Mouse (Mus musculus) intestine, postnatal 0 days (tissue): ENCODE measurements around the gene Med12l. TPM values are rescaled to one million over a fixed set of nuclear protein-coding genes. Genes with fewer than 3 reads are reported as not detected.

Experiments used
- ATAC-seq: fragments of 200-750 bp; cut with Nextera tagmentation; 2 replicates; pipeline ENCODE4 v1.8.0; 2017; ENCODE audit warnings: mild to moderate bottlenecking, moderate TSS enrichment, moderate library complexity
- H3K27ac ChIP-seq: fragments of 300-500 bp; sonication (generic); 2 replicates; pipeline ENCODE4 v1.5.1; 2014; ENCODE audit warnings: mild to moderate bottlenecking, low read depth, low read length, moderate library complexity
- H3K27me3 ChIP-seq: fragments of 300-500 bp; sonication (generic); replicated peaks from 2 replicates; pipeline ENCODE4 v1.6.1; 2014; ENCODE audit warnings: low read length, mixed read lengths; ENCODE audit not compliant: control insufficient read depth, insufficient read depth
- H3K36me3 ChIP-seq: fragments of 300-500 bp; sonication (generic); 2 replicates; pipeline ENCODE4 v1.6.1; 2014; ENCODE audit warnings: mild to moderate bottlenecking, moderate library complexity; ENCODE audit not compliant: control insufficient read depth, insufficient read depth
- H3K4me1 ChIP-seq: fragments of 300-500 bp; sonication (generic); replicated peaks from 2 replicates; pipeline ENCODE4 v1.6.1; 2014; ENCODE audit warnings: antibody characterized with exemption, low read length, mixed read lengths; ENCODE audit not compliant: control insufficient read depth, insufficient read depth
- H3K4me2 ChIP-seq: fragments of 300-500 bp; sonication (generic); replicated peaks from 2 replicates; pipeline ENCODE4 v1.6.1; 2014; ENCODE audit warnings: low read depth, mild to moderate bottlenecking, moderate library complexity
- H3K4me3 ChIP-seq: fragments of 300-500 bp; sonication (generic); 2 replicates; pipeline ENCODE4 v1.5.1; 2014; ENCODE audit warnings: low read depth, low read length
- H3K9ac ChIP-seq: fragments of 300-500 bp; sonication (generic); 2 replicates; pipeline ENCODE4 v1.6.1; 2014; ENCODE audit warnings: mild to moderate bottlenecking, low read depth, low read length
- H3K9me3 ChIP-seq: fragments of 300-500 bp; sonication (generic); 2 replicates; pipeline ENCODE4 v1.6.1; 2016; ENCODE audit warnings: mixed run types; ENCODE audit not compliant: control insufficient read depth
- CTCF ChIP-seq: sonication (generic); IDR thresholded peaks from 2 replicates; pipeline ENCODE4 v1.5.1; 2016; ENCODE audit warnings: low read depth, mild to moderate bottlenecking, control low read depth, antibody characterized with exemption, moderate library complexity
- WGBS: fragments of 180-500 bp; shearing (Covaris S2); extraction: QIAGEN DNeasy Blood & Tissue Kit; methylation state at CpG from one replicate; pipeline ENCODE4 v1.1.7; 2014; 5-methylcytosine and 5-hydroxymethylcytosine counted together
- polyA plus RNA-seq: library from polyadenylated mRNA; unstranded; fragments of >200 nt; fragmentation: Nextera tagmentation; extraction: Ambion mirVana; gene quantifications from 2 replicates; pipeline ENCODE4 v1.2.1, GENCODE M21; 2015

The Med12l gene
- polyA plus RNA-seq, 1 experiment from 2014 or later, result 0.42 TPM

DNA sequence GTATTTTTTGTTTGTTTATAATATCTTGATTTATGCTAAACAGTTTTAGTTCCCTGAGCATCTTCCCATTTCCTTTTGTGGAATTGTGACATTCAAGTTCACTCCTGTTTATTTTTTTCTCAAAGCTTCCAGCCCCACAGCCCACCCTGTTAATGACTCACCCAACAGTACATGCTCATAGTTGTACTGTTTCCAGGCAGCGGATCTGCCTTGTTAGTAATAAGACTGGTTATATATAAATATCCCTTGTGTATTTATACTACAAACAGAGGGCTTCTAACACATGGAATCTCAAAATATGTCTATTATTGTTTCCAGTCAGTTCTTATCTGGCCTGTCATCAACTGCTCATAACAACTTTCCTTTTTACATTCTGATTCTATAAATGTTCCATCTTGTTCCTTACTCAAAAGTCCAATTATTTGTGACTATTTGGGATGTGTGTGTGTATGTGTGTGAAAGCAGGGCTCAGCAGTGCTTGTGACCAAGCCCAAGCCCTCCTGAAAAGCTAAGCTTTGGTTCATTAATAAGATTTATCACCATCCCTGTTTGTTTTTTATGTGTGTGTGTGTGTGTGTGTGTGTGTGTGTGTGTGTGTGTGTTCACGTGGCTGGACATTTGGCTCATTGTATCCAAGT is 161.9 kb downstream of the Med12l start:
- Histone ChIP-seq H3K9me3 (no peaks in the 10 kb centered on the region), H3K36me3 (no peaks in the 10 kb centered on the region), H3K9ac (no peak overlapping the region), H3K4me3 (no peak overlapping the region), H3K27ac (no peak overlapping the region), H3K4me2 (no peak overlapping the region), H3K27me3 (no peaks in the 10 kb centered on the region), H3K4me1 (no peaks in the 10 kb centered on the region)
- 64% methylated on average over 2 of the region's 2 CpGs for WGBS
- no peak for ATAC-seq
- TF ChIP-seq CTCF, result no peak

DNA sequence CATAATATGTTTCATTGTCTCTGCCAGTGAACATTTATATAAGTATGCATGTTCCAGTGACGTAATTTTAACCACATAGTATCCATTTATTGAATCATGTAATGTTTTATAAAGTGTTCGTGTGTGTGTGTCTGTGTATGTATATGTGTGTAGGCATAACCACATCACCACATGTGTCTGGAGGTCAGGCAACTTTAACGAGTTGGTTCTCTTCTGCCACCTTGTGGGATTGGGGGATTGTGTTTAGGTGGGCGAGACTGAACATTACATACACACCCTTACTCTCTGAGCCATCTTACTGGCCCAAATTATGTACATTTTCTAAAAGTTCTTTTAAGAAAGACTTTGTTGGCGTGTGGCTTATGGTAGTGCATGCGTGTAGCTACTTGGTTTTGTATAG is 162.9 kb downstream of the Med12l start:
- H3K27me3 ChIP-seq, result no peaks in the 10 kb centered on the region
- peak; percentile 39 for TF ChIP-seq CTCF
- H3K27ac ChIP-seq, result no peak overlapping the region
- no peaks in the 10 kb centered on the region for H3K9me3 ChIP-seq
- H3K4me3 ChIP-seq, result no peak overlapping the region
- H3K4me1 ChIP-seq, result no peaks in the 10 kb centered on the region
- WGBS, result 83% methylated on average over 6 of the region's 6 CpGs
- H3K4me2 ChIP-seq, result no peak overlapping the region
- no peaks in the 10 kb centered on the region for H3K36me3 ChIP-seq
- ATAC-seq, result no peak
- H3K9ac ChIP-seq, result no peak overlapping the region

DNA sequence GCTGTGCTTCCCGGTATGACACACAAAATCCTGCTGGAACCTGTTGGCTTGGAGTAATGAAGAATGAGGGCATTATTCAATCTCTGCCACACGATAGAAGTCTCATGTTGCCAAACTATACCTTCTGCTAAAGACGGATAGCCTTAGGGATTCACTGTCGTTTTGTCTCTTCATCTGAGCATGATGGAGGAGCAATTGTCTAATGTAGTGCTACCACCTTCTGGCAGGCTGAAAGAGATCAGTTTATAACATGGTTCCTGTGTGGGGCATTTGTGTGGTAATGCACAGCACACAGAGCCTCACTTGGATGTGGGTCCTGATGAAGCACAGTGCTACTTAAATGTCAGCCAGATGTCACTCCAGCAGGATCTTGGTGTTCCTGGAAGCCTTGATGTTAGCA is 163.6 kb downstream of the Med12l start:
- H3K4me1 ChIP-seq, result no peaks in the 10 kb centered on the region
- no peak overlapping the region for H3K4me3 ChIP-seq
- H3K27ac ChIP-seq, result no peak overlapping the region
- H3K27me3 ChIP-seq, result no peaks in the 10 kb centered on the region
- ATAC-seq, result no peak
- no peaks in the 10 kb centered on the region for H3K9me3 ChIP-seq
- peak; percentile 32; the same call in 1 of the 2 replicates for TF ChIP-seq CTCF
- 83% methylated on average over 4 of the region's 4 CpGs for WGBS
- no peak overlapping the region for H3K9ac ChIP-seq
- H3K36me3 ChIP-seq, result no peaks in the 10 kb centered on the region
- no peak overlapping the region for H3K4me2 ChIP-seq

DNA sequence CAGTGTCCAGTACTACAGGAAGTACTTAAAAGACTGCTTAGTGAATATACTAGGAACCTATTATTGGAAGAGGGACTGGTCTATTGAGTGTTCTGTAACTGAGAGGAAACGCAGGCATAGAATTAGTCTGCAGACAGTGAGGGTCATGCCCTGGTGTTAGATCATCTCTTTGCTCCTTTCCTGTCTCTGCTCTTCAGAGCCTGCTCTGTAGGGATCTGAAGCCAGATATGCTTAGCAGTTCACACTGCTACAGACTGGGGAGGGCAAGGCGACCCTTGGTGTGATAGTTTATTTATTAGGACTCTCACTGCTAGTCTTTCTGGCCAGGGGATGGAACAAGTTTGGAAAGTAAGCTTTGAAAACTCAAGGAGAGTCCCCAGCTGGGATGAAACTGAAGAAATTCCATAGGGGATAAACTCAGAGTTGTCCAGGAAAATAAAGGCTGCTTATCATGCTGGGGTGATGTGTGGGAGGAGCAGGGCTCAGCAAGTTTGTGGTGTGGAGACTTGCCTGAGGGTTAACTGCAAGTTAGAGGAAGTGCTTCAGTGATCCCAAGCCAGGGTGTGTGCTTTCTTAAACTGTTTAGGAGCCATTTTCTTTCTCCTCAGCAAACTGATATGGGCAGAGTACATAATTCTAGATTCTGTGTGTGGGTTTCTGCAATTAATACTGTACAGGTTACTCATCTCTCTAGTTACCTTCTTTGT is 164.4 kb downstream of the Med12l start:
- no peak overlapping the region for H3K9ac ChIP-seq
- ATAC-seq, result no peak
- no peak overlapping the region for H3K27ac ChIP-seq
- H3K9me3 ChIP-seq, result no peaks in the 10 kb centered on the region
- no peaks in the 10 kb centered on the region for H3K4me1 ChIP-seq
- 53% methylated on average over 2 of the region's 2 CpGs for WGBS
- H3K36me3 ChIP-seq, result no peaks in the 10 kb centered on the region
- no peak for TF ChIP-seq CTCF
- H3K4me2 ChIP-seq, result no peak overlapping the region
- H3K4me3 ChIP-seq, result no peak overlapping the region
- no peaks in the 10 kb centered on the region for H3K27me3 ChIP-seq

- H3K27me3 ChIP-seq, result no peaks in the 10 kb centered on the region
- no peaks in the 10 kb centered on the region for H3K4me1 ChIP-seq
- TF ChIP-seq CTCF, result peak; percentile 17; the same call in 1 of the 2 replicates
- no peaks in the 10 kb centered on the region for H3K9me3 ChIP-seq
- no peak overlapping the region for H3K4me3 ChIP-seq
- ATAC-seq, result no peak
- H3K9ac ChIP-seq, result no peak overlapping the region
- WGBS, result 74% methylated on average over 6 of the region's 6 CpGs
- no peaks in the 10 kb centered on the region for H3K36me3 ChIP-seq
- H3K27ac ChIP-seq, result no peak overlapping the region
- no peak overlapping the region for H3K4me2 ChIP-seq
These were observed 169.0 kb downstream of the Med12l start for GRCm38 (mm10) chr3:59174426-59175154.

DNA sequence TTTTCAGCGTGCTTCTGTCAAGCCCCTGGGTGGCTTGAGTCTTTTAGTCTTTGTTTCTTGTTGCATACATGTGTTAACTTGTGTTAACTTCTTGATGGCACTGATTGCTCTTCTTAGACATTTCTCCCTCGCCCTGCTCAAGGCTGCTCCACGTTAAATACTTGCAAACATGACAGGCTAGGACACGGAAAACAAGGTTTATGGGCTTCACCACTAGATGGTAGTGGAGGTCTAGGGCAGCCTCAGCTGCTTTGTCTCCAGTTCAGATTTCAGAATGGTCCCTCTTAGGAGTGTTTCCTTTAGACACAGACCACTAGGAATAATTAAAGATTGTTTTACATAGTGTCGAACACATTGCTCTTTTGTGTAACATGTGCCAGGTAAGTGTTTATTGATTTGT is 169.6 kb downstream of the Med12l start:
- Histone ChIP-seq H3K4me2 (no peak overlapping the region), H3K9ac (no peak overlapping the region), H3K4me3 (no peak overlapping the region), H3K36me3 (no peaks in the 10 kb centered on the region), H3K27ac (no peak overlapping the region), H3K27me3 (no peaks in the 10 kb centered on the region), H3K4me1 (no peaks in the 10 kb centered on the region), H3K9me3 (no peaks in the 10 kb centered on the region)
- peak; percentile 92 for TF ChIP-seq CTCF
- no peak for ATAC-seq
- WGBS, result 20% methylated on average over 5 of the region's 5 CpGs
